In genomic region chr11:46084568-46084967, GRCm38 (mm10) we compare ENCODE assay signal across 16 mouse cellular contexts. TPM values are rescaled to one million over a fixed set of nuclear protein-coding genes. Genes with fewer than 3 reads are reported as not detected.
DNase-seq lines count a peak whose midpoint lies in the region; ATAC-seq and TF ChIP-seq lines count a peak whose summit lies in the region.
"Had no signal": no experiment of that assay in that cellular context is flagged by ENCODE, and none has a peak within 500 bp of the region (broad histone marks: within the 10 kb centered on the region; RNA-seq: fewer than 3 reads in every experiment).

No protein-coding gene starts in this region.

- peak; percentile 52 to 59 for DNase-seq in heart, adult 18-20 months
- DNase-seq in heart, postnatal 25 days (ENCODE audit: low spot score) = no peak
- peak; percentile 77 for DNase-seq in lung, postnatal 0 days (ENCODE audit: low spot score)
- DNase-seq in lung, postnatal 25 days (ENCODE audit: low spot score) = no peak
- peak; percentile 74 to 79 for DNase-seq in heart, postnatal 10 days
- DNase-seq in stomach, postnatal 0 days (ENCODE audit: low spot score) = no peak
- DNase-seq in left cerebral cortex, adult 9 months (ENCODE audit: low spot score in 2 of 2) = no peak
- DNase-seq: cerebellum, adult 11-12 months; right cerebral cortex, adult 18-20 months; thymus, adult 18-20 months had no signal

- no peak for TF ChIP-seq EP300 in lung, postnatal 0 days (IDR thresholded peaks at IDR 0.05)
- TF ChIP-seq EP300 in stomach, postnatal 0 days (optimal IDR thresholded peaks at IDR 0.05) = no peak

- H3K9ac ChIP-seq in lung, postnatal 0 days (replicated peaks; ENCODE audit: low read depth) = no peak overlapping the region
- H3K9ac ChIP-seq in stomach, postnatal 0 days (ENCODE audit: low read length) = no peak overlapping the region
- no peak overlapping the region for H3K9ac ChIP-seq in forebrain, embryonic 13.5 days
- H3K9ac ChIP-seq: embryonic facial prominence, embryonic 13.5 days; hindbrain, embryonic 14.5 days; neural tube, embryonic 12.5 days had no signal

- peaks cover 35% of the 10 kb centered on the region; the same call in 1 of the 2 replicates for H3K4me1 ChIP-seq in lung, postnatal 0 days (ENCODE audit: insufficient read depth, low read depth, low read length)
- H3K4me1 ChIP-seq in stomach, postnatal 0 days (replicated peaks; ENCODE audit: control insufficient read depth, insufficient read depth) = peaks cover 10% of the 10 kb centered on the region
- H3K4me1 ChIP-seq in forebrain, embryonic 13.5 days = peaks cover 3% of the 10 kb centered on the region; the same call in 1 of the 2 replicates

- H3K4me3 ChIP-seq in lung, postnatal 0 days (ENCODE audit: low read depth, low read length) = no peak overlapping the region
- H3K4me3 ChIP-seq in stomach, postnatal 0 days (ENCODE audit: low read depth, low read length) = no peak overlapping the region
- no peak overlapping the region for H3K4me3 ChIP-seq in forebrain, embryonic 13.5 days
- H3K4me3 ChIP-seq: embryonic facial prominence, embryonic 13.5 days; megakaryocyte, embryonic 14.5 days; neural tube, embryonic 12.5 days had no signal

- TF ChIP-seq CTCF in lung, postnatal 0 days (IDR thresholded peaks at IDR 0.05) = no peak
- no peak for TF ChIP-seq CTCF in stomach, postnatal 0 days (IDR thresholded peaks at IDR 0.05; ENCODE audit: low read depth)

- H3K27ac ChIP-seq in lung, postnatal 0 days (ENCODE audit: low read length) = peak overlapping the region; percentile 75
- peak overlapping the region; percentile 61 for H3K27ac ChIP-seq in stomach, postnatal 0 days (replicated peaks)
- H3K27ac ChIP-seq in forebrain, embryonic 13.5 days = no peak overlapping the region
- H3K27ac ChIP-seq: embryonic facial prominence, embryonic 13.5 days; hindbrain, embryonic 14.5 days; neural tube, embryonic 12.5 days had no signal

- H3K4me2 ChIP-seq in lung, postnatal 0 days (replicated peaks; ENCODE audit: low read depth, low read length) = no peak overlapping the region
- no peak overlapping the region for H3K4me2 ChIP-seq in stomach, postnatal 0 days (replicated peaks; ENCODE audit: low read depth)
- no peak overlapping the region for H3K4me2 ChIP-seq in forebrain, embryonic 13.5 days
- H3K4me2 ChIP-seq: embryonic facial prominence, embryonic 13.5 days; hindbrain, embryonic 14.5 days; neural tube, embryonic 12.5 days had no signal

- no peaks in the 10 kb centered on the region for H3K36me3 ChIP-seq in lung, postnatal 0 days (ENCODE audit: insufficient read depth, low read length)
- H3K36me3 ChIP-seq in stomach, postnatal 0 days (ENCODE audit: control insufficient read depth, insufficient read depth, low read length) = no peaks in the 10 kb centered on the region
- no peaks in the 10 kb centered on the region for H3K36me3 ChIP-seq in forebrain, embryonic 13.5 days (ENCODE audit: poor library complexity, severe bottlenecking)
- H3K36me3 ChIP-seq: neural tube, embryonic 12.5 days had no signal

- peak; percentile 16 for ATAC-seq in lung, postnatal 0 days
- no peak for ATAC-seq in stomach, postnatal 0 days (ENCODE audit: low FRiP score, low TSS enrichment)
- ATAC-seq in forebrain, embryonic 13.5 days = no peak

- no peaks in the 10 kb centered on the region for H3K27me3 ChIP-seq in lung, postnatal 0 days (replicated peaks; ENCODE audit: insufficient read depth, low read length)
- no peaks in the 10 kb centered on the region for H3K27me3 ChIP-seq in stomach, postnatal 0 days (ENCODE audit: control insufficient read depth, insufficient read depth, low read length)
- no peaks in the 10 kb centered on the region for H3K27me3 ChIP-seq in forebrain, embryonic 13.5 days
- H3K27me3 ChIP-seq: CH12.LX; embryonic facial prominence, embryonic 13.5 days; megakaryocyte, embryonic 14.5 days; neural tube, embryonic 12.5 days had no signal

- intact Hi-C loops in heart, postnatal 25 days (cut with DNase I) = no loop called here
- intact Hi-C loops in heart, postnatal 10 days (cut with DNase I) = no loop called here

- WGBS in lung, postnatal 0 days = 38% methylated on average over 3 of the region's 3 CpGs
- WGBS in stomach, postnatal 0 days = 47% methylated on average over 3 of the region's 3 CpGs
- WGBS in forebrain, embryonic 13.5 days = 81% methylated on average over 3 of the region's 3 CpGs

- H3K9me3 ChIP-seq in lung, postnatal 0 days (ENCODE audit: low read length) = no peaks in the 10 kb centered on the region
- H3K9me3 ChIP-seq in stomach, postnatal 0 days (ENCODE audit: control insufficient read depth, low read length) = no peaks in the 10 kb centered on the region
- no peaks in the 10 kb centered on the region for H3K9me3 ChIP-seq in forebrain, embryonic 13.5 days (replicated peaks)
- H3K9me3 ChIP-seq: embryonic facial prominence, embryonic 13.5 days; megakaryocyte, embryonic 14.5 days; neural tube, embryonic 12.5 days had no signal

RNA-seq across cellular contexts. Expression of gene Adam19, which starts 28.8 kb away (rescaled TPM):
- total RNA-seq in heart, adult 18-20 months (2021) = 10 to 100 TPM; 48.1 to 54.5 TPM
- 10 to 100 TPM; 36.2 to 78.2 TPM for total RNA-seq in heart, postnatal 25 days (2021)
- 11.4 and 12.4 TPM in 2 replicates for polyA plus RNA-seq in lung, postnatal 0 days (2015; fragmentation: Nextera tagmentation; extraction: Ambion mirVana)
- 100 to 1,000 TPM; 115 to 153 TPM for total RNA-seq in heart, postnatal 10 days (2021)
- polyA plus RNA-seq in stomach, postnatal 0 days (2015; fragmentation: Nextera tagmentation; extraction: Ambion mirVana) = 4.3 and 4.9 TPM in 2 replicates
- polyA plus RNA-seq in forebrain, embryonic 13.5 days (2015; fragmentation: Nextera tagmentation; extraction: Ambion mirVana) = 6.2 and 7.2 TPM in 2 replicates

RNA-seq across cellular contexts. Expression of gene Gm12166, which starts 32.4 kb away (rescaled TPM):
- total RNA-seq in heart, adult 18-20 months (2021) = 1 to 10 TPM; 1.0 to 2.9 TPM
- 1 to 10 TPM; 1.6 to 1.9 TPM for total RNA-seq in heart, postnatal 25 days (2021)
- polyA plus RNA-seq in lung, postnatal 0 days (2015; fragmentation: Nextera tagmentation; extraction: Ambion mirVana) = 8.0 and 8.3 TPM in 2 replicates
- total RNA-seq in heart, postnatal 10 days (2021) = 1 to 10 TPM; 2.5 to 3.4 TPM
- 7.0 and 7.3 TPM in 2 replicates for polyA plus RNA-seq in stomach, postnatal 0 days (2015; fragmentation: Nextera tagmentation; extraction: Ambion mirVana)
- 2.6 and 4.3 TPM in 2 replicates for polyA plus RNA-seq in forebrain, embryonic 13.5 days (2015; fragmentation: Nextera tagmentation; extraction: Ambion mirVana)

Comparison
In these comparisons a context has a peak if more than half of its experiments do, and no peak if none do; other contexts are left out.
1. DNase-seq: peak in heart, adult 18-20 months (2 of 2), lung, postnatal 0 days (single experiment) and heart, postnatal 10 days (2 of 2); none in heart, postnatal 25 days (single experiment), lung, postnatal 25 days (single experiment), stomach, postnatal 0 days (single experiment) and left cerebral cortex, adult 9 months (0 of 2).